8 mouse cellular contexts compared by ENCODE assay signal in genomic region chr1:172475054-172475741, GRCm38 (mm10). TPM values are rescaled to one million over a fixed set of nuclear protein-coding genes. Genes with fewer than 3 reads are reported as not detected.
DNase-seq lines count a peak whose midpoint lies in the region; ATAC-seq and TF ChIP-seq lines count a peak whose summit lies in the region.

Gene Slamf9 (plus strand): TSS chr1:172475358.

- H3K27me3 ChIP-seq in CH12.LX (replicated peaks): no peaks in the 10 kb centered on the region
- no peaks in the 10 kb centered on the region for H3K27me3 ChIP-seq in intestine, embryonic 14.5 days (replicated peaks; ENCODE audit: control insufficient read depth, insufficient read depth, low read length)
- H3K27me3 ChIP-seq in kidney, embryonic 15.5 days: no peaks in the 10 kb centered on the region

- ATAC-seq in intestine, embryonic 14.5 days (replicated peaks; ENCODE audit: low FRiP score, low TSS enrichment, low read depth): peak; percentile 68
- ATAC-seq in kidney, embryonic 15.5 days (replicated peaks; ENCODE audit: low FRiP score): no peak

- peak within 1 kb of the TSS; percentile 46 to 67 (median 59) for H3K4me3 ChIP-seq in CH12.LX (replicated peaks in 1 of 3; ENCODE audit: low read depth in 2 of 3, low read length in 2 of 3, poor library complexity in 1 of 3)
- H3K4me3 ChIP-seq in intestine, embryonic 14.5 days (ENCODE audit: low read depth, low read length): no peak within 1 kb of the TSS
- H3K4me3 ChIP-seq in kidney, embryonic 15.5 days (replicated peaks): no peak within 1 kb of the TSS

- peak within 1 kb of the TSS; percentile 87 for H3K9ac ChIP-seq in CH12.LX (ENCODE audit: insufficient read depth, low read depth)
- no peak within 1 kb of the TSS for H3K9ac ChIP-seq in intestine, embryonic 14.5 days (ENCODE audit: low read length)
- no peak within 1 kb of the TSS for H3K9ac ChIP-seq in kidney, embryonic 15.5 days

- peak within 1 kb of the TSS; percentile 51 for H3K27ac ChIP-seq in CH12.LX (ENCODE audit: insufficient read depth, low read depth)
- H3K27ac ChIP-seq in intestine, embryonic 14.5 days (ENCODE audit: low read depth): no peak within 1 kb of the TSS
- no peak within 1 kb of the TSS for H3K27ac ChIP-seq in kidney, embryonic 15.5 days

- H3K79me2 ChIP-seq in CH12.LX (replicated peaks; ENCODE audit: control insufficient read depth, extremely low read depth, insufficient read depth, poor library complexity, severe bottlenecking): no peaks in the 10 kb centered on the region

- dilution Hi-C loops in CH12.LX (cut with MboI; ENCODE audit: extremely low pct_ligation_motif_present, extremely low pct_unique_long_range_greater_than_20kb, low sequenced_read_pairs): no loop called here

- H3K4me1 ChIP-seq in CH12.LX (ENCODE audit: control insufficient read depth in 1 of 2, insufficient read depth in 2 of 2): peaks cover 25 to 42% of the 10 kb centered on the region in 2 experiments
- H3K4me1 ChIP-seq in intestine, embryonic 14.5 days (replicated peaks; ENCODE audit: control insufficient read depth, insufficient read depth, low read length): 0 out of 2 replicates have a peak, but pooled peaks cover 5% of the 10 kb centered on the region
- 0 out of 2 replicates have a peak, but pooled peaks cover 6% of the 10 kb centered on the region for H3K4me1 ChIP-seq in kidney, embryonic 15.5 days

- no peak for TF ChIP-seq CTCF in CH12.LX (conservative IDR thresholded peaks at IDR 0.05 in 1 of 2, IDR thresholded peaks at IDR 0.05 in 1 of 2; ENCODE audit: low read depth in 2 of 2, low read length in 2 of 2)

- DNase-seq in 416B (ENCODE audit: low read depth): peak; percentile 60
- DNase-seq in CH12.LX (ENCODE audit: extremely low read depth): peak; percentile 90
- DNase-seq in intestine, embryonic 14.5 days (ENCODE audit: low spot score): no peak
- peak; percentile 50 for DNase-seq in lung, postnatal 10 days
- no peak for DNase-seq in cerebellum, adult 9-11 months
- DNase-seq in cerebellum, postnatal 25 days: no peak
- no peak for DNase-seq in adrenal gland, adult (ENCODE audit: inconsistent age in 2 of 2, low spot score in 1 of 2)

- H3K36me3 ChIP-seq in CH12.LX (replicated peaks in 1 of 2; ENCODE audit: control insufficient read depth in 1 of 2, insufficient read depth in 1 of 2, low read length in 1 of 2): peaks cover 0 to 33% of the 10 kb centered on the region in 2 experiments
- no peaks in the 10 kb centered on the region for H3K36me3 ChIP-seq in intestine, embryonic 14.5 days (ENCODE audit: control insufficient read depth, insufficient read depth, low read length)
- no peaks in the 10 kb centered on the region for H3K36me3 ChIP-seq in kidney, embryonic 15.5 days

- in situ Hi-C loops in CH12.LX (cut with MboI; ENCODE audit: low pct_ligation_motif_present, low pct_unique_long_range_greater_than_20kb, low sequenced_read_pairs): no loop called here

- TF ChIP-seq POLR2A in CH12.LX (IDR thresholded peaks at IDR 0.05; ENCODE audit: low read depth, low read length): peak; percentile 45; the same call in 1 of the 2 replicates

- TF ChIP-seq EP300 in CH12.LX (IDR thresholded peaks at IDR 0.05; ENCODE audit: low read length): peak; percentile 83

- 46% methylated on average over 7 of the region's 7 CpGs for WGBS in intestine, embryonic 14.5 days
- 58% methylated on average over 7 of the region's 7 CpGs for WGBS in kidney, embryonic 15.5 days

- no peak for TF ChIP-seq RAD21 in CH12.LX (IDR thresholded peaks at IDR 0.05; ENCODE audit: low read depth, low read length)

- H3K9me3 ChIP-seq in CH12.LX (replicated peaks; ENCODE audit: low read length): peaks cover 4% of the 10 kb centered on the region
- no peaks in the 10 kb centered on the region for H3K9me3 ChIP-seq in intestine, embryonic 14.5 days (ENCODE audit: control insufficient read depth, low read length)
- H3K9me3 ChIP-seq in kidney, embryonic 15.5 days (replicated peaks): no peaks in the 10 kb centered on the region

- peak within 1 kb of the TSS; percentile 98 for H3K4me2 ChIP-seq in CH12.LX (ENCODE audit: insufficient read depth, low read depth, poor library complexity, severe bottlenecking)
- no peak within 1 kb of the TSS for H3K4me2 ChIP-seq in intestine, embryonic 14.5 days (ENCODE audit: low read length)
- H3K4me2 ChIP-seq in kidney, embryonic 15.5 days: no peak within 1 kb of the TSS

TF ChIP-seq in CH12.LX, 34 proteins besides CTCF, POLR2A, EP300 and RAD21:
- TF ChIP-seq USF2 (conservative IDR thresholded peaks at IDR 0.05; ENCODE audit: low read depth, low read length) (no peak), ELF1 (IDR thresholded peaks at IDR 0.05; ENCODE audit: low read depth, low read length) (peak; percentile 40; the same call in 1 of the 2 replicates), SMC3 (IDR thresholded peaks at IDR 0.05; ENCODE audit: low read depth, low read length) (no peak), MAZ (IDR thresholded peaks at IDR 0.05; ENCODE audit: low read depth, low read length) (peak; percentile 73), MAFK (IDR thresholded peaks at IDR 0.05; ENCODE audit: insufficient replicate concordance, low read length) (no peak), SIN3A (IDR thresholded peaks at IDR 0.05; ENCODE audit: low read length) (no peak; the same call in 1 of the 2 replicates), BHLHE40 (IDR thresholded peaks at IDR 0.05; ENCODE audit: low read depth, low read length) (peak; percentile 96), MYC (IDR thresholded peaks at IDR 0.05; ENCODE audit: low read depth, low read length) (peak; percentile 91), KAT2A (IDR thresholded peaks at IDR 0.05; ENCODE audit: insufficient replicate concordance, low read length) (no peak), MEF2A (IDR thresholded peaks at IDR 0.05; ENCODE audit: borderline replicate concordance, low read depth, low read length) (no peak; the same call in 1 of the 2 replicates), UBTF (IDR thresholded peaks at IDR 0.05; ENCODE audit: low read depth, low read length) (no peak), MAX (IDR thresholded peaks at IDR 0.05; ENCODE audit: low read length) (peak; percentile 73), JUN (IDR thresholded peaks at IDR 0.05; ENCODE audit: insufficient read depth, low read depth, low read length) (peak; percentile 63), RCOR1 (conservative IDR thresholded peaks at IDR 0.05; ENCODE audit: low read depth, low read length) (peak; percentile 49; the same call in 1 of the 2 replicates), CHD2 (IDR thresholded peaks at IDR 0.05; ENCODE audit: low read length) (peak; percentile 88), ZKSCAN1 (IDR thresholded peaks at IDR 0.05; ENCODE audit: borderline replicate concordance, low read depth, low read length) (no peak), TCF12 (IDR thresholded peaks at IDR 0.05; ENCODE audit: low read depth, low read length) (peak; percentile 76), TBP (conservative IDR thresholded peaks at IDR 0.05; ENCODE audit: low read depth, low read length) (peak; percentile 63), ZNF384 (IDR thresholded peaks at IDR 0.05; ENCODE audit: low read depth, low read length) (no peak), GABPA (IDR thresholded peaks at IDR 0.05; ENCODE audit: insufficient replicate concordance, low read depth, low read length) (no peak), CHD1 (IDR thresholded peaks at IDR 0.05; ENCODE audit: low read depth, low read length) (no peak), NRF1 (IDR thresholded peaks at IDR 0.05; ENCODE audit: low read depth, low read length) (no peak), IRF4 (IDR thresholded peaks at IDR 0.05; ENCODE audit: low read depth, low read length) (peak; percentile 86; the same call in 1 of the 2 replicates), PAX5 (IDR thresholded peaks at IDR 0.05; ENCODE audit: low read length) (no peak), HCFC1 (IDR thresholded peaks at IDR 0.05; ENCODE audit: low read depth, low read length) (peak; percentile 44; the same call in 1 of the 2 replicates), POLR2AphosphoS2 (IDR thresholded peaks at IDR 0.05; ENCODE audit: low read depth, low read length) (no peak), USF1 (IDR thresholded peaks at IDR 0.05; ENCODE audit: low read depth, low read length) (no peak), JUND (conservative IDR thresholded peaks at IDR 0.05; ENCODE audit: low read depth, low read length) (peak; percentile 67), NELFE (IDR thresholded peaks at IDR 0.05; ENCODE audit: low read depth, low read length) (peak; percentile 51; the same call in 1 of the 2 replicates), MXI1 (IDR thresholded peaks at IDR 0.05; ENCODE audit: low read depth, low read length) (peak; percentile 61; the same call in 1 of the 2 replicates), E2F4 (IDR thresholded peaks at IDR 0.05; ENCODE audit: insufficient replicate concordance, low read depth, low read length) (no peak), ZC3H11A (IDR thresholded peaks at IDR 0.05; ENCODE audit: low read depth, low read length) (no peak), ZMIZ1 (IDR thresholded peaks at IDR 0.05; ENCODE audit: low read depth, low read length) (no peak), ETS1 (conservative IDR thresholded peaks at IDR 0.05; ENCODE audit: low read depth, low read length) (peak; percentile 89)

RNA-seq across cellular contexts. Expression of gene Slamf9, which starts in this region (rescaled TPM):
- total RNA-seq in CH12.LX (2012; rRNA removed): 17.0 and 30.9 TPM in 2 replicates
- total RNA-seq in CH12.LX (2014; rRNA removed): 30.1 and 32.6 TPM in 2 replicates
- 28.3 and 30.3 TPM in 2 replicates for polyA plus RNA-seq in CH12.LX (2012; ENCODE audit: insufficient read length, low read depth)
- polyA plus RNA-seq in intestine, embryonic 14.5 days (2014; fragmentation: Nextera tagmentation; extraction: Ambion mirVana): 1.8 and 2.0 TPM in 2 replicates
- polyA plus RNA-seq in kidney, embryonic 15.5 days (2015; fragmentation: Nextera tagmentation; extraction: Ambion mirVana): 0.73 and 1.1 TPM in 2 replicates

Comparison
In these comparisons a context has a peak if more than half of its experiments do, and no peak if none do; other contexts are left out.
1. DNase-seq: peak in 416B (single experiment), CH12.LX (single experiment) and lung, postnatal 10 days (single experiment); none in intestine, embryonic 14.5 days (single experiment), cerebellum, adult 9-11 months (single experiment), cerebellum, postnatal 25 days (0 of 2) and adrenal gland, adult (0 of 2).
2. H3K4me3 ChIP-seq: peak in CH12.LX (3 of 3); none in intestine, embryonic 14.5 days (single experiment) and kidney, embryonic 15.5 days (single experiment).